Mouse (Mus musculus) hindbrain, embryonic 14.5 days (tissue): ENCODE results near the gene Olfr777. TPM values are rescaled to one million over a fixed set of nuclear protein-coding genes. Genes with fewer than 3 reads are reported as not detected.
"Not testable (repeated sequence)": the region's sequence is repeated elsewhere in the genome, so short reads cannot be mapped to it uniquely, and the experiment has no call there.

Experiments used
- ATAC-seq: fragments of 200-750 bp; cut with Nextera tagmentation; 2 replicates; pipeline ENCODE4 v1.8.0; 2017; ENCODE audit warnings: moderate number of reproducible peaks, mild to moderate bottlenecking, moderate TSS enrichment, moderate library complexity; ENCODE audit not compliant: low FRiP score
- DNase-seq: peaks from one replicate; pipeline ENCODE4 v3.0.0-alpha.2; 2015; ENCODE audit warnings: low spot score
- H3K27ac ChIP-seq: fragments of 300-500 bp; sonication (generic); 2 replicates; pipeline ENCODE4 v1.5.1; 2014; ENCODE audit warnings: mild to moderate bottlenecking, moderate library complexity
- H3K27me3 ChIP-seq: fragments of 300-500 bp; sonication (generic); 2 replicates; pipeline ENCODE4 v1.6.1; 2014; ENCODE audit warnings: mild to moderate bottlenecking, low read length, mixed read lengths; ENCODE audit not compliant: control insufficient read depth, insufficient read depth
- H3K36me3 ChIP-seq: fragments of 300-500 bp; sonication (generic); replicated peaks from 2 replicates; pipeline ENCODE4 v1.6.1; 2014; ENCODE audit not compliant: control insufficient read depth, insufficient read depth
- H3K4me1 ChIP-seq: fragments of 300-500 bp; sonication (generic); replicated peaks from 2 replicates; pipeline ENCODE4 v1.6.1; 2014; ENCODE audit warnings: antibody characterized with exemption, low read length, mixed read lengths; ENCODE audit not compliant: control insufficient read depth, insufficient read depth
- H3K4me2 ChIP-seq: fragments of 300-500 bp; sonication (generic); replicated peaks from 2 replicates; pipeline ENCODE4 v1.6.1; 2014; ENCODE audit warnings: mild to moderate bottlenecking, moderate library complexity
- H3K4me3 ChIP-seq: fragments of 300-500 bp; sonication (generic); replicated peaks from 2 replicates; pipeline ENCODE4 v1.5.1; 2014; ENCODE audit warnings: mild to moderate bottlenecking, low read length
- H3K9ac ChIP-seq: fragments of 300-500 bp; sonication (generic); 2 replicates; pipeline ENCODE4 v1.6.1; 2014
- H3K9me3 ChIP-seq: fragments of 300-500 bp; sonication (generic); 2 replicates; pipeline ENCODE4 v1.6.1; 2016; ENCODE audit warnings: low read length; ENCODE audit not compliant: control insufficient read depth
- WGBS: fragments of 180-500 bp; shearing (Covaris S2); extraction: QIAGEN DNeasy Blood & Tissue Kit; methylation state at CpG from one replicate; pipeline ENCODE4 v1.1.7; 2014; 5-methylcytosine and 5-hydroxymethylcytosine counted together
- polyA plus RNA-seq: library from polyadenylated mRNA; unstranded; fragments of >200 nt; fragmentation: Nextera tagmentation; extraction: Ambion mirVana; gene quantifications from 2 replicates; pipeline ENCODE4 v1.2.1, GENCODE M21; 2014

Olfr777 gene
- not detected in 2 replicates for polyA plus RNA-seq

DNA sequence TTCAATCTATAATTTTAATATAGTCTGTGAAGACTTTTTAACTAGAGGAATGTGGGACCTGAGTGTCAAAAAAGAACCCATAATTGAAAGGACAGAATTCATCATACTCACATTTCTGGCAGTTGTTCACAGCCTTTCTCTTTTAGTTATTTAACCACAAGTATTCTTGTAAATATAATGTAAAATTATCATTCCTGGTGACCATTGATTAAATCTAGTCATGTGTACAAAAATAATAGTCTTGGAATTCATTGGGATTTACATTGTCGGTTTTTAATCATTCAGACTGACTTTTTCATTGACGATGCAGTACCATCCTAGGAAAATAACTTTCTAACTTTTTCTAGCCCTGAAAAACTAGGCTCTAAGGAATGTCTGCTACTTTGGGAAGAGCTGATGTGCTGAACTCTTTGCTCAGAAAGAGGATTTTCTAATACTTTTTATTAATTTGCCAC is at the start of gene Olfr777:
Gene Olfr777 (minus strand): TSS at position 405 of the 455 bp plus-strand sequence.
- H3K9ac ChIP-seq: no peak within 1 kb of the TSS
- H3K4me2 ChIP-seq: no peak within 1 kb of the TSS
- H3K36me3 ChIP-seq: no peaks in the 10 kb centered on the region
- H3K27ac ChIP-seq: no peak within 1 kb of the TSS
- 97% methylated on average over 2 of the region's 2 CpGs for WGBS
- H3K27me3 ChIP-seq: no peaks in the 10 kb centered on the region
- ATAC-seq (no peak), DNase-seq (no peak)
- no peak within 1 kb of the TSS for H3K4me3 ChIP-seq
- H3K9me3 ChIP-seq: no peaks in the 10 kb centered on the region
- no peaks in the 10 kb centered on the region for H3K4me1 ChIP-seq

DNA sequence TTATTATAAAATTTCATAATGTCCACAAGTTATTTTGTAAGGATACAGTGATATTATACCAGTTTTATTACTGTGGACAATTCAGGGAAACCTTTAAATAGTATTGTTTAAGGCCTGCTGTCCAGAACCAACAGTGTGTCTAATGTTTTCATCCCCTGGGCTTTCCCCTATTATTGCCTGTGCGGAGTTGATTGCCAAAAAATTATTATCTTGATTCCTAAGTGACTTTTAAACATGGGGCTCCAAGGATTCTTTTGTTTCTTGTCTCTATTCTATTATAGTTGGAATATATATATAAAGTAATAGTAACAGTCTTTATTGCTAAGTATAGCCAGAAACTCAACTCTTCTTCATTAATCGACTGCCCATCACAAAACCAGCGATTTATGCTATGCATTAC is 46.5 kb upstream of the Olfr777 start, which contains the start of gene Olfr780:
Gene Olfr780 (plus strand): TSS at position 301 of the 400 bp plus-strand sequence.
- Histone ChIP-seq H3K4me2 (no peak within 1 kb of the TSS), H3K4me1 (no peaks in the 10 kb centered on the region), H3K9me3 (no peaks in the 10 kb centered on the region), H3K36me3 (no peaks in the 10 kb centered on the region), H3K27ac (no peak within 1 kb of the TSS), H3K4me3 (no peak within 1 kb of the TSS), H3K9ac (no peak within 1 kb of the TSS), H3K27me3 (no peaks in the 10 kb centered on the region)
- 82% methylated on average over 3 of the region's 3 CpGs for WGBS
- no peak for DNase-seq
- ATAC-seq: no peak

DNA sequence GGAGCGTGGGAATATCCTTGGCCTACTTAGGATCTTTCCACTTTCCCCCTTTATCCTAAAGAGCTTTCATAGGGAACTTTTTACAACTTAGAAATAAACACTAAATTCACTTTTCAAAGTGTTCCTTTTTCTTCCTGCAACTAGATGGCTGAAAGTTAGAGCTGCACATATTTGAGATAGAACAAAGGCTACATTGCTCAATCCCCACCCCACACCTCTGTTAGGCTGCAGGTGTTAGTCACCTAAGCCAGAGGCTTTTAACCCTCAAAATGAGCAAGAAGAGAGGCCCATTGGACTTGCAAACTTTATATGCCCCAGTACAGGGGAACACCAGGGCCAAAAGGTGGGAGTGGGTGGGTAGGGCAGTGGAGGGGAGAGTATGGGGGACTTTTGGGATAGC is 42.2 kb upstream of the Olfr777 start:
- not testable (repeated sequence) for H3K4me2 ChIP-seq
- WGBS: no CpG with 5 or more reads among the region's 1 CpGs

GRCm38 (mm10) chr10:129312973-129313372 is 41.7 kb upstream of the Olfr777 start:
- ATAC-seq, H3K4me2 ChIP-seq: not testable (repeated sequence)

More for the DNA sequence above, 42.2 kb upstream of the Olfr777 start:
- not testable (repeated sequence) for DNase-seq, H3K36me3 ChIP-seq, H3K9me3 ChIP-seq, H3K4me3 ChIP-seq, H3K27ac ChIP-seq, H3K9ac ChIP-seq, H3K27me3 ChIP-seq, H3K4me1 ChIP-seq, ATAC-seq

GRCm38 (mm10) chr10:129258827-129259226 is 12.5 kb downstream of the Olfr777 start, which contains the start of gene Olfr776:
Gene Olfr776 (plus strand): TSS chr10:129259127.
- DNase-seq (no peak), ATAC-seq (no peak)
- Histone ChIP-seq H3K27me3 (no peaks in the 10 kb centered on the region), H3K27ac (no peak within 1 kb of the TSS), H3K4me2 (no peak within 1 kb of the TSS), H3K9ac (no peak within 1 kb of the TSS), H3K36me3 (no peaks in the 10 kb centered on the region), H3K4me3 (no peak within 1 kb of the TSS), H3K9me3 (no peaks in the 10 kb centered on the region), H3K4me1 (no peaks in the 10 kb centered on the region)

More at GRCm38 (mm10) chr10:129312973-129313372, 41.7 kb upstream of the Olfr777 start:
- not testable (repeated sequence) for H3K27me3 ChIP-seq, H3K27ac ChIP-seq, H3K4me1 ChIP-seq, H3K4me3 ChIP-seq, H3K9ac ChIP-seq, H3K36me3 ChIP-seq, DNase-seq, H3K9me3 ChIP-seq
- WGBS: 71% methylated on average over 1 of the region's 1 CpGs

GRCm38 (mm10) chr10:129248112-129248511 is 23.2 kb downstream of the Olfr777 start, which contains the start of gene Olfr775:
Gene Olfr775 (plus strand): TSS chr10:129248412.
- H3K9me3 ChIP-seq: no peaks in the 10 kb centered on the region
- H3K27me3 ChIP-seq: no peaks in the 10 kb centered on the region
- WGBS: 66% methylated on average over 3 of the region's 3 CpGs
- no peak for DNase-seq
- H3K36me3 ChIP-seq: no peaks in the 10 kb centered on the region
- H3K9ac ChIP-seq: no peak within 1 kb of the TSS
- H3K4me2 ChIP-seq: no peak within 1 kb of the TSS
- no peak within 1 kb of the TSS for H3K27ac ChIP-seq
- no peak within 1 kb of the TSS for H3K4me3 ChIP-seq
- no peak for ATAC-seq
- no peaks in the 10 kb centered on the region for H3K4me1 ChIP-seq

DNA sequence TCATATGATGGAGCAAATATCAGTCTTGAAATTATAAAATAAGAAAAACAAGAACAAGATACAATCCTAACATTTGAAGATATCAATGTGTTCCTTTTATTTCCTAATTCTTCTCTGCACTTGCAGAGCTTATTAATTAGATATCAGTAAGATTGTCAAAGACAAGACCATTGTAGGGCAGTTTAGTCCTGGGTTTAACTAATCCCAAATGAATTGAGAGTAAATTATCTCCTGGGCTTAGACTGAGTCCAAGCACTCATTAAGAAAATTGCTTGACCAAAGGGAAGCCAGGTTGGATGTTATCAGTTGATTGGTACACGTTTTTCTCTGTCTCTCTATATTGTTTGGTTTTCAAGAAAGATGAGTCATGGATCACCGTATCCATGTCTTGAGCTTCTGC is 35.4 kb downstream of the Olfr777 start, which contains the start of gene Olfr774:
Gene Olfr774 (plus strand): TSS at position 301 of the 400 bp plus-strand sequence.
- Histone ChIP-seq H3K9me3 (no peaks in the 10 kb centered on the region), H3K4me2 (no peak within 1 kb of the TSS), H3K4me3 (no peak within 1 kb of the TSS), H3K4me1 (no peaks in the 10 kb centered on the region), H3K9ac (no peak within 1 kb of the TSS), H3K27ac (no peak within 1 kb of the TSS), H3K36me3 (no peaks in the 10 kb centered on the region), H3K27me3 (no peaks in the 10 kb centered on the region)
- no peak for DNase-seq
- ATAC-seq: no peak
- WGBS: 74% methylated on average over 2 of the region's 2 CpGs

- 85% methylated on average over 1 of the region's 1 CpGs for WGBS
- H3K27ac ChIP-seq: no peak overlapping the region
- H3K4me1 ChIP-seq: no peaks in the 10 kb centered on the region
- DNase-seq (no peak), ATAC-seq (no peak)
- H3K27me3 ChIP-seq: no peaks in the 10 kb centered on the region
- no peak overlapping the region for H3K4me3 ChIP-seq
- no peak overlapping the region for H3K4me2 ChIP-seq
- H3K36me3 ChIP-seq: no peaks in the 10 kb centered on the region
- no peak overlapping the region for H3K9ac ChIP-seq
- no peaks in the 10 kb centered on the region for H3K9me3 ChIP-seq
Measured at GRCm38 (mm10) chr10:129230737-129231136, 40.5 kb downstream of the Olfr777 start.
